Mouse (Mus musculus) spleen, adult 2 months (tissue): ENCODE measurements at regions not wholly inside any gene's neighbourhood (a gene's known extent, or its start where the extent isn't known, plus 50 kb on each side); places are given as distances from the start of the nearest gene placed in this dataset.

Experiments used
- DNase-seq, 2 experiments: peaks; one replicate each; pipeline versions ENCODE4 v3.0.0 to v3.0.0-alpha.2; 2012 to 2021; ENCODE audit warnings: low spot score in 2 of 2, low read depth in 1 of 2
- H3K27ac ChIP-seq: fragments of 200-500 bp; 2 replicates; pipeline ENCODE4 v1.5.1; 2012; ENCODE audit warnings: low read length, inconsistent platforms; ENCODE audit not compliant: insufficient read depth
- H3K27me3 ChIP-seq: fragments of 200-500 bp; 2 replicates; pipeline ENCODE4 v1.6.1; 2012; ENCODE audit warnings: mild to moderate bottlenecking, moderate library complexity, low read length, inconsistent platforms; ENCODE audit not compliant: control insufficient read depth, insufficient read depth
- H3K36me3 ChIP-seq: fragments of 200-500 bp; 2 replicates; pipeline ENCODE4 v1.6.1; 2012; ENCODE audit warnings: mild to moderate bottlenecking, low read length, inconsistent platforms; ENCODE audit not compliant: control insufficient read depth, insufficient read depth
- H3K4me1 ChIP-seq: fragments of 200-500 bp; 2 replicates; pipeline ENCODE4 v1.6.1; 2011; ENCODE audit warnings: inconsistent platforms; ENCODE audit not compliant: control insufficient read depth, insufficient read depth, insufficient read length
- H3K4me3 ChIP-seq: fragments of 200-500 bp; 2 replicates; pipeline ENCODE4 v1.5.1; 2011; ENCODE audit warnings: mild to moderate bottlenecking, inconsistent platforms; ENCODE audit not compliant: insufficient read depth, insufficient read length; ENCODE audit errors: extremely low read depth
- CTCF ChIP-seq: fragments of 200-500 bp; IDR thresholded peaks from 2 replicates; pipeline ENCODE4 v1.5.1; 2011; ENCODE audit warnings: mild to moderate bottlenecking, inconsistent platforms; ENCODE audit not compliant: insufficient read depth, insufficient read length, insufficient replicate concordance; ENCODE audit errors: extremely low read depth
- POLR2A ChIP-seq: fragments of 200-500 bp; IDR thresholded peaks from 2 replicates; pipeline ENCODE4 v1.6.1; 2011; ENCODE audit warnings: low read depth, low read length, inconsistent platforms
- WGBS: fragments of 180-500 bp; shearing (Covaris S2); methylation state at CpG from one replicate; pipeline ENCODE4 v1.1.7; 2018; 5-methylcytosine and 5-hydroxymethylcytosine counted together

- Histone ChIP-seq H3K36me3 (no peaks in the 10 kb centered on the region), H3K4me1 (no peaks in the 10 kb centered on the region), H3K4me3 (no peak overlapping the region), H3K27me3 (no peaks in the 10 kb centered on the region), H3K27ac (no peak overlapping the region)
- no peak for TF ChIP-seq CTCF
- TF ChIP-seq POLR2A, result no peak
- 32% methylated on average over 3 of the region's 3 CpGs for WGBS
- DNase-seq, result no peak
Measured at GRCm38 (mm10) chr12:106220071-106220470, 210.0 kb downstream of the Vrk1 start.

DNA sequence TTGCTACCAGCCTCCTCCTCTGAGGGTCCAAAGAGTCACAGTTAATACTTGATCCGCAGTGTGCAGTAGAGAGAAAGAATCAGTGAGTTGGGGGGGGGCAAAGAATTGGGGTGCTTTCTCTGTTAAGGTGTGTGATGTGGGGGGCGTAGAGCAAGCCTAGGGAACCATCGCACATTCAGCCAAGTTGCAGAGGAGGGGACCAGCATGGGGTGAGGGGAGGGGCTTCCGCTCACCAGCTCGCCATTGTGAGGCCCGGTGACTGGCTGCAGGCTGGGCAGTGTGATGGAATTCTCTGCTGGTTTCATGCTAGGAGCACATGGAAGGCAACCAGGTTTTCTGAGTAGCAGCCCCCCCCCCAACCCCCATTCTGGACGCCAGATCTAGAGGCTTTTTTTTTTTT is 216.2 kb downstream of the Vrk1 start:
- no peak for DNase-seq

DNA sequence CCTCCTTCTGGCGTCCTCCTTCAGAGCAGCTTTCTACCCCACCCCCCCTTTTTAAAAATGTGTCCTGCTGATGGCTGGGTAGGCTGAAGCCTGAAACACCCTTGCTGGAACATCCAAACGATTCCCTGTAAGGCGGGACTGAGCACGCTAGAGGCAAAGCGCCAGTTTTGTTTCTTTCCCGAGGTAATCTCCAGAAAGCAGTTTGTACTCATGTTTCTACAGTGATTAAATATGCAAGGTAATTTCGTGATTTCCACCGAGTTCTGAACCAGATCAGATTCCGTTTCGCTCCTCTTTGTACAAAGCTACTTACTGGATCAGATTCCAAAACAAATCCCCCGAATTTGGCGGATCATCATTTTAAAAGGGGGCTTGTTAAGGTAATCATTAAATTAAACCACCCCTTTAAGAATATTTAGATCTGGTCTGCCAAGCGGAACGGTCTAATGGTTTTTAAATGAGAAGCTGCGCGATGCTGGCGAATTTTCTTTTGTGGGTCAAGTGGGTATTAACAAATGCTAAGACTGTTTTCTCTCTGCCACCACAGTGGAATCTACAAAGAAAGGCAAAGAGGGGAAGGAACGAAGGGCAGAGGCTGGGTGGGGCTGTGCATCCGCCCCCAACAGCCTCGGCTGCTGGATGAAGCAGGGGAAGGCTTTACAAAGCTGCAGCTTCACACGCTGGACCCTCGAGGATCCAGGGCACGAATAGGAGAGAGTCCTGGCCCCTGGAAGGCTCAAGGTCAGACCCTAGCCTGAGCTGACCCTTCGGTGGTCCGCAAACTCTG is 216.9 kb downstream of the Vrk1 start:
- H3K27ac ChIP-seq, result no peak overlapping the region
- no peaks in the 10 kb centered on the region for H3K36me3 ChIP-seq
- no peaks in the 10 kb centered on the region for H3K27me3 ChIP-seq
- no peak for DNase-seq
- TF ChIP-seq POLR2A (no peak), CTCF (no peak)
- H3K4me1 ChIP-seq, result no peaks in the 10 kb centered on the region
- WGBS, result 35% methylated on average over 25 of the region's 25 CpGs
- no peak overlapping the region for H3K4me3 ChIP-seq

More for the DNA sequence above, 216.2 kb downstream of the Vrk1 start:
- 68% methylated on average over 7 of the region's 7 CpGs for WGBS
- no peak overlapping the region for H3K4me3 ChIP-seq
- H3K36me3 ChIP-seq, result no peaks in the 10 kb centered on the region
- H3K4me1 ChIP-seq, result no peaks in the 10 kb centered on the region
- TF ChIP-seq CTCF (no peak), POLR2A (no peak)
- no peaks in the 10 kb centered on the region for H3K27me3 ChIP-seq
- H3K27ac ChIP-seq, result no peak overlapping the region

GRCm38 (mm10) chr12:106227563-106227840 is 217.5 kb downstream of the Vrk1 start:
- DNase-seq, result no peak
- no peaks in the 10 kb centered on the region for H3K36me3 ChIP-seq
- H3K27ac ChIP-seq, result no peak overlapping the region
- no peak for TF ChIP-seq POLR2A
- no peak for TF ChIP-seq CTCF
- WGBS, result 41% methylated on average over 8 of the region's 8 CpGs
- no peak overlapping the region for H3K4me3 ChIP-seq
- no peaks in the 10 kb centered on the region for H3K4me1 ChIP-seq
- H3K27me3 ChIP-seq, result no peaks in the 10 kb centered on the region

- no peak for TF ChIP-seq CTCF
- no peak for TF ChIP-seq POLR2A
Measured at GRCm38 (mm10) chr12:106245178-106245840, 235.3 kb downstream of the Vrk1 start.

GRCm38 (mm10) chr12:106273591-106273990 is 263.6 kb downstream of the Vrk1 start:
- 83% methylated on average over 7 of the region's 7 CpGs for WGBS
- TF ChIP-seq CTCF, result no peak
- no peak overlapping the region for H3K4me3 ChIP-seq

More at GRCm38 (mm10) chr12:106245178-106245840, 235.3 kb downstream of the Vrk1 start:
- no peaks in the 10 kb centered on the region for H3K4me1 ChIP-seq
- H3K36me3 ChIP-seq, result no peaks in the 10 kb centered on the region
- no peak for DNase-seq
- H3K27ac ChIP-seq, result no peak overlapping the region
- H3K4me3 ChIP-seq, result no peak overlapping the region
- H3K27me3 ChIP-seq, result no peaks in the 10 kb centered on the region
- 75% methylated on average over 10 of the region's 10 CpGs for WGBS

GRCm38 (mm10) chr12:106277886-106278285 is 267.9 kb downstream of the Vrk1 start:
- H3K4me3 ChIP-seq, result no peak overlapping the region
- H3K27me3 ChIP-seq, result no peaks in the 10 kb centered on the region
- no peaks in the 10 kb centered on the region for H3K4me1 ChIP-seq
- TF ChIP-seq CTCF (no peak), POLR2A (no peak)
- WGBS, result 93% methylated on average over 14 of the region's 14 CpGs
- no peak overlapping the region for H3K27ac ChIP-seq
- H3K36me3 ChIP-seq, result no peaks in the 10 kb centered on the region
- no peak for DNase-seq

More at GRCm38 (mm10) chr12:106273591-106273990, 263.6 kb downstream of the Vrk1 start:
- H3K36me3 ChIP-seq, result no peaks in the 10 kb centered on the region
- no peaks in the 10 kb centered on the region for H3K4me1 ChIP-seq
- no peak overlapping the region for H3K27ac ChIP-seq
- no peaks in the 10 kb centered on the region for H3K27me3 ChIP-seq
- DNase-seq, result no peak
